Mouse (Mus musculus) lung, adult 2 months (tissue): ENCODE data around the gene Cask.

Experiments
- CTCF ChIP-seq: fragments of 200-500 bp; IDR thresholded peaks from 2 replicates; pipeline ENCODE4 v1.5.1; 2011; ENCODE audit warnings: mild to moderate bottlenecking, low read length, control low read depth; ENCODE audit not compliant: insufficient read depth
- POLR2A ChIP-seq: fragments of 200-500 bp; IDR thresholded peaks from 2 replicates; pipeline ENCODE4 v1.6.1; 2011; ENCODE audit warnings: low read depth, mild to moderate bottlenecking, control low read depth, low read length, borderline replicate concordance; ENCODE audit errors: extremely low read depth

DNA sequence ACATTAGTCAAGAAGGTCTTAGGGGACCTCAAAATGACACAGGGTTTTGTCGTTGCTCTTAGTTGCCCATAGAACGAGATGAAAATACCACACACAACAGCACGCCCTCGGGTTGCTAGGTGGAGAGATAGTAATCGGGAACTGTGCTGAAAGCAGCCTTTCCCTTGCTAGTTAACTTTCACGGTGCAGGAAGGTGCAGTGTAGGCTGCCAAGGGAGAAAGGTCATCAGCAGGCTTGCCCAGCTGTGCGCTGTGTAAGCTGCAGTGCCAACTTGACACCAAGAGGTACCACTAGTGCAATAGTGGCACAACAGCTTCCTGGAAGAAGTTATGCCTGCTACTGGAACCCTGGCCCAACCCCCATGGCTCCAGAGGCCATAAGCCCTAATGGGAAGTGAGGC, 346.8 kb downstream of the Cask start:
- TF ChIP-seq POLR2A: no peak
- TF ChIP-seq CTCF: no peak
